Mouse (Mus musculus) neutrophil, adult 5-6 weeks (primary cell): ENCODE data around the gene Kcnd3. TPM values are rescaled to one million over a fixed set of nuclear protein-coding genes. Genes with fewer than 3 reads are reported as not detected.

Experiments used
- ATAC-seq: fragments of 151-379, 151-347 bp; 2 replicates; pipeline ENCODE4 v1.8.0; 2017; ENCODE audit warnings: mild to moderate bottlenecking, moderate TSS enrichment; ENCODE audit not compliant: insufficient number of reproducible peaks, poor library complexity, low FRiP score, severe bottlenecking; ENCODE audit errors: extremely low read depth
- total RNA-seq: library from RNA; stranded (forward); fragments of 200-1000 nt; gene quantifications from 2 replicates; pipeline ENCODE4 v1.2.3, GENCODE M21; 2017

Kcnd3 gene
- total RNA-seq, 1 experiment from 2014 or later = not detected

DNA sequence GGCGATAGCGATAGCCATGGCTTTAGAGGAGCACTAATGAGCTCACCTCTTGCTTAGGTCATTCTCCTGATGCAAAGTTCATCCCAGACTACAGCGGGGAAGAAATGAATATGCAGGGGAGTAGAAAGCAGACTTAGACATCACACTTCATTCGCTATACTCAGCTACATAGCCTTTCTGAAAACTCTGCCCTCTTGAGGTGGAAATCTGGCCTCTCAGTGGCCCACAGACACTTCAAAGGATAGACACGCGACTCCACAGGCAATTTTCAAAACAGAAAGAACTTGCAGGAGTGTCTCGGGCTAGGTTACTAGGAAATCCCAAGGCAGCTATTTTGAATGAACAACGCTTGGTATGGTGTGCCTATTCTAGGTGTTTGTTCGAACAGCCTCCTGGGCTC lies 116.7 kb downstream of the Kcnd3 start:
- ATAC-seq = no peak

DNA sequence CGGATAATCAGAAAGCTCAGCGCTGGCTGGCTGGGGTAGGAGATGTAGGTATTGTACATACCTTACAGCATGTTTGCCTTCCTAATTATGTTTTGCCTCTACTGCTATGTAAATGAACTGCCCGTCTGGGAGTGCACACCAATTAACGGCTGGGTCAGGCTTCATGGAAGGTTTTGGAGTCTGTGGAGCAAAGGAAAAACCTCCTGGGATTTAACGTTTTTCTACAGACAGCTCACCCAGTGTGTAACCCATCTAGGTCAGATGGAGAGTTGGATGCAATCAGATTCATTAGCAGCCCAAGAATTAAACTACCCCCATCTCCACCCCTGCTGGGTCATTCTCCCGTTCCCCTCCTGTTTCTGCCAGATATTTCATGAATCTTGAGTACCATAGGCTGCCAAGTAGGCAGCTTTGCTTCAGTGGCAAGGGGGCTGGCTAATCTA lies 117.2 kb downstream of the Kcnd3 start:
- ATAC-seq = no peak

DNA sequence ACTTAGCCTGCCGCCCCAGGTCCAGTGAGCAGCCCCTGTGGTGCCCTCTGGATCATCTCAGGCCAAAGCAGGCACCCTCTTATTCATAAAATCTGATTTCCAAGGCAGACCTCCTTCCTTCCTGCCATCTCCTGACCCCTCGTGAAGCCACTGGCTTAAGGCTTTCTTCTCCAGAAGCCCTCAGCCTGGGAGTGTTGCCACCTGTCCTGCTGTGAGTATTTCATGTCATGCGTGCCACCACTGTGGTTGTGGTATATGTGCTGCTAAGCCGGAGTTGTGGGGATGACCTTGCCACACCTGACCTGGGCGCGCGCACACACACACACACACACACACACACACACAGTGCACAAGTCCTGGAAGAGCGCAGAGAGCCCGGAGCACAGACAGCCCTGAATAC lies 117.8 kb downstream of the Kcnd3 start:
- ATAC-seq = no peak

DNA sequence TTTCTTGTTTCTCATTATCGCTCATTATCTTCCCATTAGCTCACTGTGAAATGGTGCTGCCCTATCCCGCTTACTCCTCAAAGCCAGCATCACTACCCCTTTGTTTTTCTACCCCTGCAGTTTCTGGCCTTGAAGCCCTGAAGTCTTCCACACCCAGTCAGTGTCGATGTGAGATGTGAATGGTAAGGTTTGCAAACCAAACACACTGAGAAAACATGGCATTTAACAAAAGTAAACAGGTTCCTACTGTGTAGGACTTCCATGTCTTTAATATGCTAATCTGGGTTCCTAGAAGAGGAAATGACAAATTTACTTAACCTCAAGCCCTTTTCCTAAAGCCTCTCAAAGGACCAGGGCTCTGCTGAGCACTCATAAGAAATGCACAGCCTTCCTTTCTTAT lies 118.7 kb downstream of the Kcnd3 start:
- no peak for ATAC-seq

DNA sequence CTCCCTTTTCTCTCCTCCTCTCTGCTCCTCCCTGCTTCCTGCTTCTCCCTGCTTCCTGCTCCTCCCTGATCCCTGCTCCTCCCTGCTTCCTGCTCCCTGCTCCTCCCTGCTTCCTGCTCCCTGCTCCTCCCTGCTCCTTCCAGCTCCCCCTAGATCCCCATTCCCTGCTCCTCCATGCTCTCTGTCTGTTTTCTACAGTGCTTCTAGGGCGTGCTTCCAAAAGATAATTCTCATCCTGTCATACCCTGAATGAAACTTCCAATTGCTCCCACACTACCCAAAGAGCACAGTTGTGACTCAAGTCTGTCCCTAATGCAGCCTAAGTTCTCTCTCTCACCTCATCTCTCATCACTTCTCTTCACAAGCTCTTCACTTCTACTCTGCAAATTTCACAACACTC lies 119.8 kb downstream of the Kcnd3 start:
- ATAC-seq = no peak

DNA sequence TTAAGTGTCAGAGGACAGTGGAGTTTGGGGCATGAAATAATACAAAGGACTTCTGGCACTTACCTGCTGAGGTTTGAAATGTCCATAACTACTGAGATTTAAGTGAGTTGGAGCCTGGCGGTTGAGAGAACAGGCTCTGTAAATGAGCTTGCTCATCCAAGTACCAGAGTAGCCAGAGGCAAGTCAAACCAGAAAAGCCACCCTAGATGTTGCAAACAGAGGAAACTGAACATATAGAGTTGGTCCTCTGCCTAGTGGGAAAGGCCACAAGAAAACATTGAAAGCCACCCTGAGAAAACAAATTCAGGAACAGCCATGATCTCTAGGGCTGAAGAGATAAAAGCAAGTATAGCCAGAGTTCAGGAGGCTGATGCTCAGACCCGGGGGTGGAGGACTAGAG lies 121.0 kb downstream of the Kcnd3 start:
- ATAC-seq = no peak

DNA sequence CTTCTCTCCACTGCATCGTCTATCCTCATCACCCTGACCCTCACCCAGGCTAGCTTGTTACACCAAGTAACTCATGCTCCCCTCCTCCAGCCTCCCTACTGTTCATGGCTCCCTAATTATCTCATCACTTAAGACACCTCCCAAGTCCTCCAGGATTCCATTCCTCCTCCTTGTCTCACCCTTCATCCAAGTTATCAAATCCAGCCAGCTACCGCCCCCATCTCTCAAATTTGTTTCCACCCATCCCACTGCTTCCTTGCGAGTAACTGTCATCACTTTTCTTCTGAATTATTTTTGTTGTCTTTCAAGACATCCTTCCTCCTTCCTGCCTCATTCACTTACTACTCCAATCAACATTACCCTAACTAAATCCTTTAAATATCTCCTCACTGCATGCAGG lies 126.2 kb downstream of the Kcnd3 start:
- no peak for ATAC-seq

DNA sequence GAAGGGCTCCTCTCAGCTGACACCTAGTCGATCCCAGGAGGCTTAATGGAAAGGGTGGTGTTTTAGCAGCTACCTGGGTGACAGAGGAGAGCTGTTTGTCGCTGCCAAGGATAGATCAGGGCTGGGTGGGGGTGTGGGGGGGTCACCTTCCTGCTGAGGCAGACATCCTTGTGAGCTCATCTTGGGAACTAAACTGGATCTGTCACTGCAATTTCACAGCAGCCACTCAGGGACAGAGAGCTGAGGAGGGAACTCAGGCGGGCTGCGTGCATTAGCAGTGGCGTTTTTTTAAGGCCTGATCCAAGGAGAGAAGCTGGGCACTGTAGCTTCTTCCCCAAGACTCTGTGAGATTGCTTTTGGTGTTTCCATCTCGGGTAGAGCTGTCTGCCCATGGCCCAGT lies 129.0 kb downstream of the Kcnd3 start:
- no peak for ATAC-seq

DNA sequence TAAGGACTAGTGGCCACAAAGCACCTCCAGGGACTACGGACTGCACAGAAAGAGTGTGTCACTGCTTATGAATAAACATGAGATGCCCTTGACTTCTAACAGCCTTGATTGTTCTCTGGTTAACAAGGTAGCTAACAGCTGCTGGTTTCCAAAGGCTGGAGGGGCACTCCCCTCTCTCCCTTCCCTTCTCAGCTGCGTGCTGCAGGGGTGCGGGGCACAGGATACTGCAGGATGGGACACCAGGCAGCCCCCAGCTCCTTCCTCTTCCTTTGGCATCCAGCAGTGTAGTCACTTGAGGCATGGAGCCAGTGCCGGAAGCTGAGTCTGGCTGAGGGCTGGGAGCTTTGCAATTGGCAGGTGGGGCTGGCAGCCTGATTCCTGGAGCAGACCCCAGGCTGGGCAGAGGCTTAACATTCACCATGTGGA lies 133.6 kb downstream of the Kcnd3 start:
- no peak for ATAC-seq

DNA sequence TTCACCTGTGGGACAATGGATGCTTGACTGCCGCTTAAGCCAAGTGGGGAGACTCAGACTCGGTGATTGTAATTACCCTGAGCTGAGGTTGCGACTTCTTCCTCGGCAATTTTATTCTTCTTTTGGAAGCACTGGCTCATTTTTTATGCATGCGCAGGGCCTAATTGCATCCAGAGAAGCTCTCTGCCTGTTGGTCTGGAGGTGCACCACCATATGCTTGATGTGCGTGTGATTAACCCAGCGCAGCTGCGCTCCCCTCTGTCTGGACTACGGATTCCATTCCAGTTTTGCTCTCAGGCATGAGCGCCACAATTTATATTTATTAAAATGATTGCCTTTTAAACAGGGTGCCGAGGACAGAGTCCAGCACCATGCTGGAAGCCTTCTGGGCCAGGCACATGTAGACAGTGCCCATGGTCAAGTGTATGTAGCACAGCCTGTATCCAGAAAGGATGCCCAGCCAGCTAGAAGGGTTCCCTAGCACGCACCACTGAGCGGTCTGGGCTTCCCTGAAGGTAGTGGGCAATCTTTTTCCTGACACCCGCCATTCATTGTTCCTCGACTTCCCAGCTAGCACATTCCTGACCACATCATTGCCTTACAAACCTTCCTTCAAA lies 138.0 kb downstream of the Kcnd3 start:
- 0 out of 2 replicates have a peak, but pooled peaks have one; percentile 9 for ATAC-seq

DNA sequence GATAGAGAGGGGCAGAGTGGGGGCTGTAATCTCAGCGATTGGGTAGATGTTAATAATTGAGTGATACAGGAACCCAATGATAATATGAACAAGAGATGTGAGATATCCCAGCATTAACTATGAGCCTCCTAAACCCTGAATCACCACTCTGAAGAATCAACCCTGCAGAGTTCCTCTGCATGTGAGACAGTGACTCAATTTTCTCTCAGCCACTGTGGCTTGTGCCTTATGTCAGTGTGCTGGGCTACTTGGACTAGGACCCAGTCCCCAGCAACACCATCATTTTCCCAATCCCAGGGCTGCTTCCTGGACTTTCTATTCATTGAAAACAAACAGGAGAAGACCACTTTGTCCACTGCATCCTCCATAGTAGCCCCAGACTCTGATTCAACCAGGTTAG lies 139.6 kb downstream of the Kcnd3 start:
- no peak for ATAC-seq

DNA sequence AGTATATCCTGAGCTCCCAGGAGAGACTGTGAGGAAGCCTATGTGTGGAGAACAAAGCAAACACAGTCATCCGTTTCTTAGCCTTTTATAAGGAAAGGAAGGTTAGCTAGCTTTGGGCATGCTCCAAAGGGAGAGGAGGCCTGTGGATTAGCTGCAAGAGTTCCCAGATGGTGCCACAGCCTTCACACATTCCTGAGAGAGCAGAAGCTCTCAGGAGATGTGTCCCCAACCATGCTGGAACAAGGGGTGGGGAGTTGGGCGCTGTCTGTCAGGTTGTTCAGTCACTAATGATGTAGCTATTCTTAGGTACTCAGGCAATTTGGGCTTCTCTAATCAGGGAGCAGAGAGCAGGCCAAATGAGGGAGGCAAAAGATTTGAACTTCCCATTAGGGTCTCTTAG lies 140.1 kb downstream of the Kcnd3 start:
- no peak for ATAC-seq

DNA sequence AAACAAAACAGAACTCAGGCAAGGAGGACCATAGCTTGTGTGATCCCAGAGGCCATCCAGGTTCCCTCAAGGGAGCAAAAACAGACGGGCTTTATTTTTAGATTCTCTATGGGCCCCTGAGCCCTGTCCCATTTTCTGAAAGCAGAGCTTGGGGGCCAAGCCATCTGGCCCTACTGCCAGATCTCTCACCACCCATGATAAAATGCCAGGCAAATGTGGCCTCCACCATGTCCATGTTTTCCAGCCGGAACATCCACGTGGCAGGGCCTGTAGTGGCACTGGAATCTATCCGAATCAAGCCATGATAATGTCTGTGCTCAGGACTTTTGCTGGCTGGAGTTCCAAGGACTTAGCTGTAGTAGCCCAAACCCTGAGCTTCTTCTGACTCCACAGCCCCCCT lies 148.4 kb downstream of the Kcnd3 start:
- ATAC-seq = no peak

DNA sequence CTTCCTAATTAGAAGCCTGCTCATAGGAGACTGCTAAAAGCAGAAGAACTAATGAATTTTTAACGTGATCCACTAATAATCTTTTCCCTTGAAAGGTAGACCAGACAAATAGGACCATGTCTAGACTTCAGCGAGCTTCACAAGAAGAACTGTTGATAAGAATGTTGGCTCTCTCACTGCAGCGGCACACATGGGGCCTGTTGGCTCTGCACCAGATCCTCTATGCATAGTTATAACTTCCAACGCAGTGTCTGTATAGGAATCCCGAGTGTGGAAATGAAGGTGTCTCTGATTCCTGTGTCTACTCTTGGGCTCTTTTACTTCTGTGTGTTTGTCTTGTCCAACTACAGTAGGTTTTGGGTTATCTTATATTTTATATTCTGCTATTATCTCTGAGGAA lies 150.8 kb downstream of the Kcnd3 start:
- ATAC-seq = no peak

DNA sequence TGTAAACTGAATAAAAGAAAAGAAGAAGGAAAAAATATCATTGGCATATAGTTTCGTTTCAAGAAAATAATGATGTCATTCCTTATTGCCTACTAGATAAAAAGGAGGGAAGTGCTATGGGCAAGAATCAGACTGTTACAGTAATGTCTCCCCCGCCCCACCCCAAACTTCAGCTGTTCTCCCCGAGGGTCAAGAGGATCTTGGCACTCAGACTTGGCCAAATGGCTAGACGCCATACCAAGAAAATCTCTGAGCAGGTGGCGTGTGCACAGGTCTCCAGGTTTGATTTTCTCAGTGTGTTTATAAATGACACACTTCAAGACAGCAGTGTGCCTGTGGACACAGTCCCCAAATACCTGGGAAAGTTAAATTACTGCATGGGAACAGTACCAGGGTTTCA lies 153.6 kb downstream of the Kcnd3 start:
- no peak for ATAC-seq

DNA sequence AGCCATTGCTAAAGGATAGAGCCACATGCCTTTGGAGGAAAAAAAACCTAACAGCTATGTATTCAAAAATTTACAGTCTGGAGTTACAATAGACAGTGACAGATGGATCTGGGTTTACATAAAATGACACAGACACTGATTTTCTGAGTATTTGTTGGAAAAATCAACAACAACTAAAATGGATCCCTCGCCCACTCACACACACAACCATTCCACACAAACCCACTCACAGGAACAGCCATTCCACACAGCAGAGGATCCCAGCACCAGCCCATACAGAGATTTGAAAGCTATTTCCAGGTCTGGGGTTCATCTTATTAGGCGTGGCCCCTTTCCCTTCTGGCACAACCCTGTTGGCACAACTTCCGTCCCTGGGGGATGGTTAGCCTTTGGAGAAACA lies 156.7 kb downstream of the Kcnd3 start:
- ATAC-seq = no peak

DNA sequence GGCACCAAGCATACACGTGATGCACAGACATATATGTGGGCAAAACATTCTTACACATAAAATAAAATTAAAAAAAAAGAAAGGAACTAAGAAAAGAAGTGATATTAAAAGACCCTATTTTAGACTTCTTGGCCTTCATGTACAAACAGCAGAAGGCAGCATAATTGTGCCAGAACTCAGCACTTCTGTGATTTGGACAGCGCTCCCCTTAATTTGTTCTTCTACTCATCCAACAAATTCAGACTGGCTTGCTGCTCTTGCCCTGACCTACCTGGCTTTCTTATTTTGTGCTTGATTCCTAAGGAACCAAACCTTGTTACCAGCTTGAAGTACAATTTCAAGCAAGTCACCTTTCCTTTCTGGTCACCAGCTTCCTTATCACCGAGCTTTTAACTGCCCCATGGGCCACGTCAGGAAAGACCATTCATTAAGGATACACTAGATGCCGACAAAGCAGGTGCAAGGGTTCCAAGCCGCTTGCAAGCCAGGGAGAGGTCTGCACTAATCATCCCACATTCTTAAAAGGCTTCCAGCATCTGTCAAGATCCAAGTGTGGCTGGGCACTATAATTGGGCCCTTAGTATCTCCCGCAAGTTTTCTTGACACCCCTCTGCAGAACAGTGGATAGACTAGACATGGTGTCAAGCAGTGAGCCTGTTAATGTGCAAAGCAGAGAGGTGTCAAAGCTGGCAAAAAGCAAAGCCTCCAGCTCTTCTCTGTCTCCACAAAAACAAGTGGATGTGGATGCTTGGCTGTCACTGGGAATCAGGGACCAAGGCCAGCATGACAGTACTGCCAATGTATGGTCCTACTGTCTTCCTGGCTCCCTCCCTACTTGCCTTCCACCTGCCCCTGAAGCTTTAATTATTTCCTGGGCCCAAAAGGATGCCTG lies 159.6 kb downstream of the Kcnd3 start:
- ATAC-seq = no peak

DNA sequence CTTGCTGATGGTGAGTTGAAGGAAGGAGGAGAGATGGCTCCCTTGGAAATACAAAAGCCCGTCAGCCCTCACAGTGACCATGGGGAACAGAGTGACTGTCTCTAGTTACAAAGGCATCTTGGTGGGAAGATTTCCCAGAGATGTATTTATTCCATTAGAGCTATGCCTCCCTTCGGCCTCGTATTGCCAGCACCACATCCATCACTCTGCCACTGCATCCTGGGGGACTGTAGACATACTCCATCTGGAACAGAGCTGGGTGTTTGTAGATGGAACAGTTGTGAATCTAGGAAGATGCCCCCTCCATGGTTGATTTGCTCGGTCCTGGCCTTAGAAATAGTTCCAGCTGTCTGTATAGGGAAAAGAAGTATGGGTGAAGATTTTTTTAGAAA lies 160.3 kb downstream of the Kcnd3 start:
- ATAC-seq = no peak

DNA sequence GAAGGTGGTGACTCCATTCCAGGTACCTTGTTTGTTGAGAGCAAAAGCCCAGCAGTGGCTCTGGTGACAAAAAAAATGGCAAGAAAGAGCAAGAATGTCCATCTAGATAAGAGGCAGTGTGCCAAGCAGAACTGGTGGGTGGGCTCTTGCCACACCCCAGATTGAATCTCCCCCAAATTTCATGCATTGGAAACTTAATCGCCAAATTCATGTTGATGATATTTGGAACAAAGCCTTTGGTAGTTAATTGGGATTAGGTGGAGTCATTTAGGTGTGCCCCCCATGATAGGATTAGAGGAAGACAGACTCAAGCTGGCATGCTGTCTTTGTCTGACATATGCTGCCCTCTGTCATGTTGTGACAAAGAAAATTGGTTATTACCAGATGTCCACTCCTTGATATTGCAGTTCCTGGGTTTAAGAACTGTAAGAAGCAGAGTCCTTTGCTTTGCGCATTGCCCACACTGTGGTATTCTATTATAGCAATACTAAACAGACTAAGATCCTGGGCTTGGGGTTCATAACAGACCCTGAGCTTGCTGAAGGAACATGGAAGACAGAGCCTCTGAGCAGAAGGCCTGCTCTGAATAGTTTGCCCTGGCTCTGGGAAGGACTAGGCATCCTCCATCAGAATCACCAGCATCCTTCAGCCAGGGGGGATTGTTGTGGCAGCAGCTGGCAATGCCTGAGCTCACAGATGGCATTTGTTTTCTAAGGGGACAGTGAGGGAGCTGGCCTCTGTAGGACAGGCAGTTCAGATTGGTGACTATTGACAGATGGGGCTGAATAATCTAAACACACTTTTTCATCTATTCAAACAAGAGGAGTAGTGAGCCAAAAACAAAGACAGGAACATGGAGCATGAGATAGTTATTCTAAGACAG lies 165.0 kb downstream of the Kcnd3 start:
- no peak for ATAC-seq

DNA sequence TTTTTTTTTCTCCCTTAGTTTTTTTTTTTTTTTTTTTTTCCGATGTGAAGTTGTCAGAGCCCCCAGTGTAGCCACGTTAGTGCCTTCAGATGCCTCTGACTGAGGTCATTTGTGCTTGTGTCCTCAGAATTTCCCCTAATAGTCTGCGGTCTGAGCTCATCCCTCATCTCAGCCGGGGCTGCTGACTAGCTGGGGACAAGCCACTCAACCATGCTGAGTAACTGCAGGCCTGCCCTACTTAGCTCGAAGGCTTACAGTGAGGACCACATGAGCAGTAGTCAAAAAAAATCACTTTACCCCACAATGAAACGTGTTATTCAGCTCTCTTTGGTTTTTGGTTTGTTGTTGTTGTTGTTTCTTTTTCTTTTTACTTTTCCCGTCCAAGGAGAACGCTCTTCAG lies 169.0 kb downstream of the Kcnd3 start:
- ATAC-seq = no peak
